Mouse (Mus musculus) urinary bladder, postnatal 25 days (tissue): Measurements from ENCODE around the gene Olfr1110.
"Not testable (repeated sequence)": the region's sequence is repeated elsewhere in the genome, so short reads cannot be mapped to it uniquely, and the experiment has no call there.

Experiments
- DNase-seq: peaks from one replicate; pipeline ENCODE4 v3.0.0; 2022; ENCODE audit warnings: low spot score

Olfr1110 gene

GRCm38 (mm10) chr2:87140200-87140599 lies at the start of gene Olfr1110:
Olfr1110 (minus strand) TSS chr2:87140300.
- DNase-seq = no peak

GRCm38 (mm10) chr2:87187498-87187897 lies 47.4 kb upstream of the Olfr1110 start, which contains the start of gene Olfr1112:
Olfr1112 (plus strand) TSS chr2:87187798.
- no peak for DNase-seq

- DNase-seq = not testable (repeated sequence)
Measured at GRCm38 (mm10) chr2:87167731-87168130, 27.6 kb upstream of the Olfr1110 start.

- DNase-seq = no peak
Measured at GRCm38 (mm10) chr2:87152524-87152923, 12.4 kb upstream of the Olfr1110 start, which contains the start of gene Olfr1111. Olfr1111 (minus strand) TSS chr2:87152624.

GRCm38 (mm10) chr2:87114467-87114866 lies 25.6 kb downstream of the Olfr1110 start, which contains the start of gene Olfr259:
Olfr259 (minus strand) TSS chr2:87114567.
- no peak for DNase-seq

GRCm38 (mm10) chr2:87095908-87096307 lies 44.2 kb downstream of the Olfr1110 start, which contains the start of gene Olfr1109:
Olfr1109 (minus strand) TSS chr2:87096008.
- no peak for DNase-seq
